Mouse (Mus musculus) left cerebral cortex, postnatal 4 days (tissue): ENCODE results near the gene Dnah2. TPM values are rescaled to one million over a fixed set of nuclear protein-coding genes. Genes with fewer than 3 reads are reported as not detected.
A peak's percentile ranks its signal among the peaks of the same experiment; 100 is the strongest.
"Not testable (repeated sequence)": the region's sequence is repeated elsewhere in the genome, so short reads cannot be mapped to it uniquely, and the experiment has no call there.

Experiments
- DNase-seq: peaks from one replicate; pipeline ENCODE4 v3.0.0-alpha.2; 2022
- intact Hi-C: fragments of 180-260 bp; cut with DNase I; formaldehyde crosslinking; loops from one replicate; pipeline ENCODE4 v1.15.1; 2025
- total RNA-seq, 2 experiments: library from RNA; stranded (reverse); gene quantifications; 2 replicates each; pipeline ENCODE4 v1.2.3; 2021

Gene Dnah2
- total RNA-seq, 2 experiments from 2014 or later: 9.3 to 9.7 TPM

DNA sequence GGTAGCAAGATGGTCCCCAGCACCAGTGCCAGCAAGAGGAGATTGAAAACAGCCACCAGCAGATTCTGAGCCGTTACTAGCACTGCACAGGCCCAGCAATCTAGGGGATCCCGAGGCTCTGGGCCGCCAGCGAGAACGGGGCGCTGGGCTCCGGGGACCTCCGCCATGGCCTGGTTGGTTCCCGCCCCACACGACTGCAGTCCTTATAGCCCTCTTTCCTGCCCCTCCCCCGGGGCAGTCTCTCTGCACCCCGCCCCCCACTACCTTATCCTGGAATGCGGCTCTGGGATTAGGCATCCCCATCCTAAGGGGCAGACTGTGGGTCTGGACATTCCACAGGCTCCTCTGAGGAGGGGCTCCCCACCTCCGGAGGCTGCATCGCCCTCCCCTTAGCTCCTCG is 150.9 kb downstream of the Dnah2 start, which contains the start of gene Tmem88:
Gene Tmem88 (minus strand): TSS at position 176 of the 400 bp plus-strand sequence.
- intact Hi-C loops: no loop called here
- no peak for DNase-seq

DNA sequence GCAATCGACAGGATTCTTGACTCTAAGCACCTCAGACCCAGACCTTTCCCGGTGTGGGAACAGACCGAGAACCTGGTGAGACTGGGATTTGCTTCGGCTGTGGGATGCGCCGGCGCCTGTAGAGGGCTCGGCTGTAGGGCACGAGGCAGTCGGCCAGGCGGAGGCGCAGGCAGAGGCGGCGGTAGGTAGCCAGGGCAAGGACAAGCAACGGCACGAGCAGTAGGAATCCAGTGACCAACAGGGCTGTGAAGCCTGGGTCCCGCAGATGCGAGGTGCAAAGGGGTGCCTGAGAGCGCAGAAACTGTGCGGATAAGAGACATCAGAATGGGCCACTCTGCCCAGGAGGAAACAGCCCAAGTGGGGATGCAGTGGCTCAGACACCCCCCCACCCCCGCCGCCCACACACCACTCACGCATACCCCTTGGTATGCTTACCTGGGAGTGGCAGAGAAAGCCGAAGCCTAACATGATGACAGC is 151.3 kb downstream of the Dnah2 start:
- no peak for DNase-seq
- intact Hi-C loops: no loop called here

- intact Hi-C loops: no loop called here
- no peak for DNase-seq
These were observed 152.1 kb downstream of the Dnah2 start for GRCm38 (mm10) chr11:69396772-69397171.

GRCm38 (mm10) chr11:69395634-69396373 is 153.1 kb downstream of the Dnah2 start:
- peak; percentile 96 for DNase-seq
- intact Hi-C loops: no loop called here

DNA sequence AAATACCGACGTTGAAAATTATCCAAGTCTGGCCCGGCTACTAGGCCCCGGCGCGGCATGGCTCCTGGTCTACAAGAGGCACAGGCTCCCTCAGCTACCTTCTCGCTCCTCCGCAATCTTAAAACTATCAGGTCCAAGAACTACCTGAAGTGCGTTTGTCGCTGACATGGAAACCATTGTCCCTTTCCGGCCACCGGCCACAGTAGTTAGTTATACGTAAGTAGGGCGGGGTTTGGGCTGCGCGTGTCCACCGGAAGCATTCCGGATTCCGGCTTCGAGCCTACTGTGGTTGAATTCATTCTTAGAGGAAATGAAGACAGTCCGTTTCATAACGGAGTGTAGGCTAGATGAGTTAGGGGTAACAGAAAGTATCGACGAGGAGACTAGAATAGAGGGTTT is 153.7 kb downstream of the Dnah2 start, which contains the start of the genes Naa38 and Cyb5d1:
Gene Naa38 (plus strand): TSS at position 253 of the 399 bp plus-strand sequence.
Gene Cyb5d1 (minus strand): TSS at position 397 of the 399 bp plus-strand sequence.
- DNase-seq: peak; percentile 89
- intact Hi-C loops: not testable (repeated sequence)

- DNase-seq, intact Hi-C loops: not testable (repeated sequence)
These were observed 154.2 kb downstream of the Dnah2 start for GRCm38 (mm10) chr11:69394591-69395167.

DNA sequence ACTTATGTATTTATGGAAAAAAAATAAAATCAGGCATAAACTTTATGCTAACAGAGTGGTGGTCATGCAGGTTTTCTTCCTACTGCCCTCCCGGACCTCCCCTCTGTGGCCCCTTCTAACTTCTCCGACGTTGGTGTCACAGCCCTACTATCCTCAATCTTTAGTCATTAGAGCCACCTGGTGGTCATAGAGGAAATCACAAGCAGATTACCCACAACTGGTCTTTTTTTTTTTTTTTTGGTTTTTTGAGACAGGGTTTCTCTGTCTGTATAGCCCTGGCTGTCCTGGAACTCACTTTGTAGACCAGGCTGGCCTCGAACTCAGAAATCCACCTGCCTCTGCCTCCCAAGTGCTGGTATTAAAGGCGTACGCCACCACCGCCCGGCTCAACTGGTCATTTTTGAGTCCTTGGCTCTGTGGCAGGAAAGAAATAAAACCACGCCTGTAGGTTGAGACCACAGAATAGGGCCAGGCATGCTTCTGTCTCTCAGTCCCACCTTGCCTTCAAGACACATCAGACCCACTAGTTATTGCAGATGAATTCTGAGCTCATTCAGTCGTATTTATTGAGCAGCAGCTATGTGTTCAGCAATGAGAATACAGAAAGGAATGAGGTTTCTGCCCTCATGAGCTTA is 158.4 kb downstream of the Dnah2 start:
- intact Hi-C loops: no loop called here
- peak; percentile 72 for DNase-seq

- intact Hi-C loops: loop anchor here (5.0 to 10.0 kb wide), 2 partner anchors 132 to 195 kb away; partner anchors contain the start of gene Alox8
- DNase-seq: peak; percentile 77
These were observed 159.1 kb downstream of the Dnah2 start for GRCm38 (mm10) chr11:69389531-69390399.

- intact Hi-C loops: loop anchor here (5.0 to 10.0 kb wide), 2 partner anchors 131 to 194 kb away; partner anchors contain the start of gene Alox8
These were observed 160.2 kb downstream of the Dnah2 start for GRCm38 (mm10) chr11:69388680-69389079.

DNA sequence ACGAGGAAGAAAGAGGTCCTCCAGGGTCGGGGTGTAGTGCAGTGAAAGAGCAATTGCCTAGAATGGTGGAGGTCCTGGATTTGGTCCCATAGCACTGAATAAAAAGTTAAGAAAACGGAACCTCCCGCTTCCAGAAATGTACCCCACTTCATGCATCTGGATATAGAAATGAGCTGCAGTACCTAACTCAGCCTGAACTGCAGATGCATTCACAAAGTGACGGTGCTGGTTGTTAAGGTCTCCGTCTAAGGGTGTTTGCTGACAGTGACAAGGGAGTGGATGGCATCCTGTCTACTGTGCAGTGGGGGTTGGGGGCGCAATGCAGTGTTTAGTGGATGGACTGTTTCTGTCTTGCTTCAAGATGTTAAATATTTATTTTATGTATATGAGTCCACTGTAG is 162.2 kb downstream of the Dnah2 start:
- intact Hi-C loops: loop anchor here (5.0 to 10.0 kb wide), 2 partner anchors 129 to 192 kb away; partner anchors contain the start of gene Alox8
- DNase-seq: no peak

More at GRCm38 (mm10) chr11:69388680-69389079, 160.2 kb downstream of the Dnah2 start:
- DNase-seq: no peak

DNA sequence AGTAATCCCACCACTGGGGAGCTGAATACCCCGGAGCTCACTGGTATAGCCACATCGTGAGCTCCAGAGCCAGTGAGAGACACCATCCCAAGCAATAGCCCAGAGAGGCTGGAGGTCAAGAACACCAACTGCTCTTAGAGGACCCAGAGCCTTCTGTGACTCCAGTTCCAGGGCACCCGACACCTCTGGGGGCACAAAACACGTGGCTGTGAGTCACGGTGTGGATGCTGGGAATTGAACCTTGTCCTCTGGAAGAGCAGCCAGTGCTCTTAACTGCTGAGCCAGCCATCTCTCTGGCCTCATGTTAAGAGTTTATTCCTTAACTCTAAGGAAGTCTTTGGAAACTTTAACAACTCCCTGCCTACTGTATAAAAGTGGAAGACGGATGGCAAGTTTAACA is 163.9 kb downstream of the Dnah2 start:
- no peak for DNase-seq
- intact Hi-C loops: loop anchor here (5.0 to 10.0 kb wide), 2 partner anchors 128 to 190 kb away; partner anchors contain the start of gene Alox8

DNA sequence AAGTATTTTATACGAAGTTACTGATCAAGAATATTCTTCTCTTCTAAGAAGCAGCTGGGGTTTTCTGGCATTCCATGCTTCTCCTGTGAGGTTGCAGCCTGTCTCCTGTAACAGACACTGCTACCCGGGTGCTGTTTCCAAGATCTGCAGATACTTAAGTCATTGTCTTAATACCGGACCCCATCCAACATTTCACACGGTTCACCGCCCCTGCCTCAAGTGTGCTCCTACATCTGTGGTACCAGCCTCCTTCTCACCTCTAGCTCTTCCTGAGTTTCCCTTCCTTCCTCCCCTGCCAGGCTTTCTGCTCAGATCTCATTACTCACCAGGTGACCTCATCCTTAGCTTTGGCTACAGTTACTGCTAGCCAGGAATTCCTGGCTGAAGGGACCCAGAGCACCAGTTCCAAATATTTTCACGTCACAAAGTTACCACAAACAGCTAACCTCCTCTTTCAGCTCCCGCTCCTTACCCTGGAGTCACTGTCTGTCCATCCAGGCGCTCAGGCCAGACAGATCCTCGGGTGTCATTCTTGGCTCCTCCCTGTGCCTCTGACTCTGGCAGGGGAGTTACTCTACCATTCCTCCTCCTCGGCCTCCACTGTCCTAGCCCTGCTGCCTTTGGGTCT is 166.3 kb downstream of the Dnah2 start:
- no peak for DNase-seq
- intact Hi-C loops: loop anchor here (10.0 kb wide), 1 partner anchor 188 kb away; the partner anchor contains the start of gene Alox8

- intact Hi-C loops: loop anchor here (10.0 kb wide), 1 partner anchor 187 kb away; the partner anchor contains the start of gene Alox8
- peak; percentile 71 for DNase-seq
These were observed 167.6 kb downstream of the Dnah2 start for GRCm38 (mm10) chr11:69381356-69381755.

- no peak for DNase-seq
- intact Hi-C loops: no loop called here
These were observed 169.3 kb downstream of the Dnah2 start for GRCm38 (mm10) chr11:69379600-69379999.

DNA sequence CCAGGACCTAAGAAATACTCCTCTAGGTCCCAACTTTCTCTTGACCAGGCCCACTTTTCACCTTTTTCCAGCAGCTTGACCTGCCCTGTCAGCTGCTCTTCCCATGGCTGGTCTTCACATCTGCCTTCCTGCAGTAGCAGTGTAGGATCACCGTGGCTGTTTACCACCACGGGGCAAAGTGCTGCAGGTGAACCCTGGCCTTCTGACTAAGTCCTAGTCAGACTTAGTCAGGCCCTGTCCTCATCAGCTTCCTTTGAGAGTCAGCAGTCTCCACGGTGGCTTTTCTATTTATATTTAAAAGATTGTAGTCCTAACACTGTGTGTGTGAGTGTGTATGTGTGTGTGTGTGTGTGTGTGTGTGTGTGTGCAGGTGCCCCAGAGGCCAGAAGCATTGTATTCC is 171.1 kb downstream of the Dnah2 start:
- DNase-seq: no peak
- intact Hi-C loops: no loop called here

GRCm38 (mm10) chr11:69375646-69376045 is 173.3 kb downstream of the Dnah2 start:
- intact Hi-C loops: no loop called here
- DNase-seq: no peak

DNA sequence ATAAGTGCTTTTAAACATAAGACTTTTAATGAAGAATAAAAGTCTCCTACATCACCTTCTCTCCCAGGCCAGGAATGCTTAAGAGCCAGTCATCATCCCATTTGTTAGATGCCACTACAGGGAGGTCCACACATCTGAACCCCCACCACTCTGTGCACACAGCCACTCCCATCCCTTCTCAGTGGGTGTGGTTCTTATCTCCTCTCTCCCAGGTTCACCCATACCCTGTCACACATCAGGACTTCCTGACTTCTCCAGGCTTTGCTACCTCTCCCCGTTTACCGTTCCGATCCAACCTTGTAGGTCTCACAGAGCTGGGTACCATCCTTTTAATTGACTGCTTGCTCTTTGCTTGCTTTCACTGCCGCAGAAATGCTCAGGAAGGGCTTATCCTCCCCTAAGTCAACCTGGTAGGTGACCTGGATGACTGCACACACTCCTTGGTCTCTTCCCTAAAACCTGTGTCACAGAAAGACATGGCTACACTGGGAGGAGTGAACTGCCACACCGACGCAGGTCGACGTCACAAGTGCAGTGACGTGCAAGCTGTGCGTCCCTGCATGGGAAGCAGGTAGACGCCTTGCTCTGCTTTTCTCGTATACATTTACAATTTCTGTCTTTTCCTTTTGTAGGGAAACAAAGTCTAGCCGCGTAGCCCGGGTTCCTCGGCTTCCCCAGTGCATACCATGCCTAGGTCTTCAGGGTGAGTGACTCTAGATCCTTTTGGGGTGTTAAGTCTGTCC is 175.5 kb downstream of the Dnah2 start:
- intact Hi-C loops: no loop called here

GRCm38 (mm10) chr11:69372780-69373170 is 176.1 kb downstream of the Dnah2 start:
- DNase-seq: no peak
- intact Hi-C loops: no loop called here

More for the DNA sequence above, 175.5 kb downstream of the Dnah2 start:
- DNase-seq: no peak
